Mouse (Mus musculus): ENCODE measurements around the gene Cobll1.
A peak's percentile ranks its signal among the peaks of the same experiment; 100 is the strongest.

Gene Cobll1

GRCm38 (mm10) chr2:65145421-65146117 lies 93.6 kb downstream of the Cobll1 start:
- peak; percentile 49 for DNase-seq

GRCm38 (mm10) chr2:65141093-65141661 lies 98.0 kb downstream of the Cobll1 start:
- no peak for DNase-seq

- DNase-seq = no peak
Observed at GRCm38 (mm10) chr2:65140330-65140922, 98.8 kb downstream of the Cobll1 start.

- DNase-seq = no peak
Observed at GRCm38 (mm10) chr2:65139606-65140329, 99.4 kb downstream of the Cobll1 start.

- DNase-seq = no peak
Observed at GRCm38 (mm10) chr2:65138992-65139391, 100.2 kb downstream of the Cobll1 start.

GRCm38 (mm10) chr2:65126141-65126783 lies 112.9 kb downstream of the Cobll1 start:
- no peak for DNase-seq

GRCm38 (mm10) chr2:65123702-65124101 lies 115.5 kb downstream of the Cobll1 start:
- no peak for DNase-seq

- DNase-seq = no peak
Observed at GRCm38 (mm10) chr2:65121435-65121834, 117.8 kb downstream of the Cobll1 start.

- no peak for DNase-seq
Observed at GRCm38 (mm10) chr2:65121012-65121411, 118.2 kb downstream of the Cobll1 start.

GRCm38 (mm10) chr2:65120112-65120511 lies 119.1 kb downstream of the Cobll1 start:
- DNase-seq = no peak

- no peak for DNase-seq
Observed at GRCm38 (mm10) chr2:65119667-65120066, 119.5 kb downstream of the Cobll1 start.

GRCm38 (mm10) chr2:65119076-65119475 lies 120.1 kb downstream of the Cobll1 start:
- DNase-seq = no peak

- DNase-seq = no peak
Observed at GRCm38 (mm10) chr2:65117859-65118258, 121.3 kb downstream of the Cobll1 start.

- peak; percentile 44 for DNase-seq
Observed at GRCm38 (mm10) chr2:65116428-65117125, 122.6 kb downstream of the Cobll1 start.

GRCm38 (mm10) chr2:65113191-65113590 lies 126.0 kb downstream of the Cobll1 start:
- no peak for DNase-seq

- DNase-seq = no peak
Observed at GRCm38 (mm10) chr2:65104569-65104968, 134.6 kb downstream of the Cobll1 start.

GRCm38 (mm10) chr2:65103801-65104200 lies 135.4 kb downstream of the Cobll1 start:
- no peak for DNase-seq

- DNase-seq = no peak
Observed at GRCm38 (mm10) chr2:65101388-65101787, 137.8 kb downstream of the Cobll1 start.

- DNase-seq = no peak
Observed at GRCm38 (mm10) chr2:65100001-65100400, 139.2 kb downstream of the Cobll1 start.

GRCm38 (mm10) chr2:65095571-65095970 lies 143.6 kb downstream of the Cobll1 start:
- no peak for DNase-seq

- no peak for DNase-seq
Observed at GRCm38 (mm10) chr2:65093990-65094389, 145.2 kb downstream of the Cobll1 start.

- DNase-seq = no peak
Observed at GRCm38 (mm10) chr2:65090986-65091385, 148.2 kb downstream of the Cobll1 start.

Data from kidney, adult 11 months (tissue).